16 mouse cellular contexts compared by ENCODE assay signal in the genomic region with DNA sequence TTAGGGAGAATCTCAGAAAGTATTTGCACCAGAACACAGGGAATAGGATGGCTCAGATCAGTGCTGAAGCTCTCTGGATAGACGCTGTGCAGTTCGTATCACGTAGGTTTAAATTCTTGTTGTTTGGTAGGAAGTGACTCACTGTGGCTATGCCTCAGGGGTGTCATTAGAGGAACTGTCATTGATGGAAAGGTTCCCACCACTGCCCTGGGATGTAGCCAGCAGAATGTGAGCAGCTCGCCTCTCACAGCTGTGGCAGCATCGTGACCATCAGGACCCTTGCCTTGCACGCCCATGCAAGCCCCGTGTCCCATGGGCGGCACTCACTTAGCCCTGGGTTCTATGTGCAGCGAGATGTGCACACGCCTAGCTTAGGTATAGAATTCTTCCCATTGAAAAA.
DNase-seq lines count a peak whose midpoint lies in the region; ATAC-seq and TF ChIP-seq lines count a peak whose summit lies in the region.
"Had no signal": no experiment of that assay in that cellular context is flagged by ENCODE, and none has a peak within 500 bp of the region (broad histone marks: within the 10 kb centered on the region; RNA-seq: fewer than 3 reads in every experiment).

No protein-coding gene starts in this region.

- TF ChIP-seq POLR2A in myocyte (IDR thresholded peaks at IDR 0.05; ENCODE audit: insufficient read length, low read depth), result no peak

- no peaks in the 10 kb centered on the region for H3K79me2 ChIP-seq in myocyte (ENCODE audit: control insufficient read depth, insufficient read depth)

- H3K27me3 ChIP-seq in heart, embryonic 12.5 days (replicated peaks), result no peaks in the 10 kb centered on the region
- H3K27me3 ChIP-seq in neural tube, embryonic 12.5 days (replicated peaks), result no peaks in the 10 kb centered on the region
- no peaks in the 10 kb centered on the region for H3K27me3 ChIP-seq in myocyte (ENCODE audit: control insufficient read depth, insufficient read depth, insufficient read length)

- DNase-seq in heart, adult 8-10 months (ENCODE audit: low spot score), result peak; percentile 18
- DNase-seq in neural tube, embryonic 10.5 days (ENCODE audit: extremely low spot score, low spot score), result no peak
- DNase-seq in heart, postnatal 14 days, result peak; percentile 17 to 55
- DNase-seq in thymus, postnatal 14 days, result no peak
- DNase-seq in testis, postnatal 10 days (ENCODE audit: low spot score), result no peak
- DNase-seq: adrenal gland, adult 2 months; cerebellum, adult 9-11 months; kidney, adult 18-20 months; right cerebral cortex, adult 18-20 months had no signal

- H3K9ac ChIP-seq in heart, embryonic 12.5 days, result no peak overlapping the region
- no peak overlapping the region for H3K9ac ChIP-seq in neural tube, embryonic 12.5 days

- H3K4me2 ChIP-seq in heart, embryonic 12.5 days, result no peak overlapping the region
- H3K4me2 ChIP-seq in neural tube, embryonic 12.5 days (replicated peaks), result no peak overlapping the region
- H3K4me2 ChIP-seq in myocyte (ENCODE audit: low read depth), result peak overlapping the region; percentile 52
- H3K4me2 ChIP-seq: liver, embryonic 11.5 days; midbrain, embryonic 11.5 days had no signal

- WGBS in heart, embryonic 12.5 days, result 65% methylated on average over 10 of the region's 10 CpGs
- 76% methylated on average over 10 of the region's 10 CpGs for WGBS in neural tube, embryonic 12.5 days

- no peak overlapping the region for H3K27ac ChIP-seq in heart, embryonic 12.5 days (ENCODE audit: poor library complexity, severe bottlenecking)
- no peak overlapping the region for H3K27ac ChIP-seq in neural tube, embryonic 12.5 days
- H3K27ac ChIP-seq: heart, adult 2 months had no signal

- intact Hi-C loops in heart, postnatal 14 days (cut with DNase I), result no loop called here

- no peak for ATAC-seq in heart, embryonic 12.5 days (ENCODE audit: insufficient number of reproducible peaks, low FRiP score)
- peak; percentile 56; the same call in 1 of the 2 replicates for ATAC-seq in neural tube, embryonic 12.5 days (ENCODE audit: low FRiP score, low read depth)
- ATAC-seq: CD4-positive, CD25-positive, alpha-beta regulatory T cell, adult 4 months had no signal

- H3K4me3 ChIP-seq in heart, embryonic 12.5 days, result no peak overlapping the region
- no peak overlapping the region for H3K4me3 ChIP-seq in neural tube, embryonic 12.5 days
- no peak overlapping the region for H3K4me3 ChIP-seq in myocyte
- H3K4me3 ChIP-seq: heart, adult 2 months had no signal

- peaks cover 14% of the 10 kb centered on the region for H3K4me1 ChIP-seq in heart, embryonic 12.5 days (replicated peaks)
- no peaks in the 10 kb centered on the region for H3K4me1 ChIP-seq in neural tube, embryonic 12.5 days

- no peaks in the 10 kb centered on the region for H3K36me3 ChIP-seq in heart, embryonic 12.5 days
- H3K36me3 ChIP-seq in neural tube, embryonic 12.5 days, result no peaks in the 10 kb centered on the region
- no peaks in the 10 kb centered on the region for H3K36me3 ChIP-seq in myocyte (ENCODE audit: control insufficient read depth, insufficient read depth)

- no peak overlapping the region for H3ac ChIP-seq in myocyte (ENCODE audit: control insufficient read depth, insufficient read length)

- H3K9me3 ChIP-seq in heart, embryonic 12.5 days (replicated peaks), result peaks cover 7% of the 10 kb centered on the region; the same call in 1 of the 2 replicates
- H3K9me3 ChIP-seq in neural tube, embryonic 12.5 days, result no peaks in the 10 kb centered on the region

TF ChIP-seq in myocyte, 11 proteins besides CTCF, POLR2A, EP300 and RAD21:
- TF ChIP-seq TCF3 (IDR thresholded peaks at IDR 0.05; ENCODE audit: insufficient read length, low read depth), result no peak
- TF ChIP-seq MYOD1 (IDR thresholded peaks at IDR 0.05; ENCODE audit: control insufficient read depth in 1 of 3, insufficient read length in 2 of 3, low read depth in 2 of 3), result peak in 1 of 3 experiments; percentile 62
- TF ChIP-seq E2F4 (IDR thresholded peaks at IDR 0.05; ENCODE audit: insufficient read depth), result no peak
- no peak for TF ChIP-seq CEBPB (IDR thresholded peaks at IDR 0.05; ENCODE audit: insufficient read depth, poor library complexity, severe bottlenecking)
- TF ChIP-seq MAX (IDR thresholded peaks at IDR 0.05; ENCODE audit: low read depth), result no peak

Comparison
In these comparisons a context has a peak if more than half of its experiments do, and no peak if none do; other contexts are left out.
1. DNase-seq: peak in heart, adult 8-10 months (single experiment) and heart, postnatal 14 days (2 of 2); none in neural tube, embryonic 10.5 days (single experiment), thymus, postnatal 14 days (single experiment) and testis, postnatal 10 days (single experiment).